Mouse (Mus musculus) limb, embryonic 14.5 days (tissue): ENCODE measurements around the gene Rbck1. TPM values are rescaled to one million over a fixed set of nuclear protein-coding genes. Genes with fewer than 3 reads are reported as not detected.
A peak's percentile ranks its signal among the peaks of the same experiment; 100 is the strongest.
"Not testable (repeated sequence)": the region's sequence is repeated elsewhere in the genome, so short reads cannot be mapped to it uniquely, and the experiment has no call there.

ENCODE experiments used
- ATAC-seq: fragments of 200-750 bp; cut with Nextera tagmentation; 2 replicates; pipeline ENCODE4 v1.8.0; 2017; ENCODE audit warnings: low read depth, moderate number of reproducible peaks, moderate TSS enrichment; ENCODE audit not compliant: low FRiP score
- DNase-seq: peaks from one replicate; pipeline ENCODE4 v3.0.0-alpha.2; 2015; ENCODE audit warnings: low spot score
- H3K27ac ChIP-seq: fragments of 300-500 bp; sonication (generic); replicated peaks from 2 replicates; pipeline ENCODE4 v1.5.1; 2014; ENCODE audit warnings: low read depth, mild to moderate bottlenecking, low read length, moderate library complexity, mixed read lengths
- H3K27me3 ChIP-seq: fragments of 300-500 bp; sonication (generic); 2 replicates; pipeline ENCODE4 v1.6.1; 2014; ENCODE audit warnings: low read length, mixed read lengths; ENCODE audit not compliant: control insufficient read depth, insufficient read depth
- H3K36me3 ChIP-seq: fragments of 300-500 bp; sonication (generic); 2 replicates; pipeline ENCODE4 v1.6.1; 2014; ENCODE audit warnings: mild to moderate bottlenecking, low read length, moderate library complexity, mixed read lengths; ENCODE audit not compliant: control insufficient read depth, insufficient read depth
- H3K4me1 ChIP-seq: fragments of 300-500 bp; sonication (generic); 2 replicates; pipeline ENCODE4 v1.6.1; 2014; ENCODE audit warnings: antibody characterized with exemption, low read length, mixed read lengths; ENCODE audit not compliant: control insufficient read depth, insufficient read depth
- H3K4me2 ChIP-seq: fragments of 300-500 bp; sonication (generic); replicated peaks from 2 replicates; pipeline ENCODE4 v1.6.1; 2014; ENCODE audit warnings: low read depth, mild to moderate bottlenecking, low read length, moderate library complexity; ENCODE audit not compliant: severe bottlenecking
- H3K4me3 ChIP-seq: fragments of 300-500 bp; sonication (generic); replicated peaks from 2 replicates; pipeline ENCODE4 v1.5.1; 2014; ENCODE audit warnings: low read length
- H3K9ac ChIP-seq: fragments of 300-500 bp; sonication (generic); 2 replicates; pipeline ENCODE4 v1.6.1; 2014; ENCODE audit warnings: mild to moderate bottlenecking, low read depth, low read length, moderate library complexity; ENCODE audit not compliant: severe bottlenecking
- H3K9me3 ChIP-seq: fragments of 300-500 bp; sonication (generic); 2 replicates; pipeline ENCODE4 v1.6.1; 2016; ENCODE audit warnings: low read length; ENCODE audit not compliant: control insufficient read depth
- POLR2A ChIP-seq: fragments of 200-500 bp; IDR thresholded peaks from 2 replicates; pipeline ENCODE4 v1.8.0; 2012; ENCODE audit warnings: inconsistent platforms, mild to moderate bottlenecking, moderate library complexity, borderline replicate concordance; ENCODE audit not compliant: insufficient read depth, insufficient read length; ENCODE audit errors: extremely low read depth
- WGBS: fragments of 180-500 bp; shearing (Covaris S2); extraction: QIAGEN DNeasy Blood & Tissue Kit; methylation state at CpG from one replicate; pipeline ENCODE4 v1.1.7; 2014; 5-methylcytosine and 5-hydroxymethylcytosine counted together
- polyA plus RNA-seq, 2 experiments: library from polyadenylated mRNA; depleted of rRNA in 1 of 2; stranded (reverse) in 1 of 2; unstranded in 1 of 2; fragments of >200 nt; fragmentation: Nextera tagmentation in 1 of 2; extraction: Ambion mirVana in 1 of 2; gene quantifications; 2 replicates each; pipeline versions ENCODE4 v1.2.1 to v1.2.3; 2012 to 2014

Rbck1 gene
- polyA plus RNA-seq, 2 experiments = 89.5 to 219 TPM

DNA sequence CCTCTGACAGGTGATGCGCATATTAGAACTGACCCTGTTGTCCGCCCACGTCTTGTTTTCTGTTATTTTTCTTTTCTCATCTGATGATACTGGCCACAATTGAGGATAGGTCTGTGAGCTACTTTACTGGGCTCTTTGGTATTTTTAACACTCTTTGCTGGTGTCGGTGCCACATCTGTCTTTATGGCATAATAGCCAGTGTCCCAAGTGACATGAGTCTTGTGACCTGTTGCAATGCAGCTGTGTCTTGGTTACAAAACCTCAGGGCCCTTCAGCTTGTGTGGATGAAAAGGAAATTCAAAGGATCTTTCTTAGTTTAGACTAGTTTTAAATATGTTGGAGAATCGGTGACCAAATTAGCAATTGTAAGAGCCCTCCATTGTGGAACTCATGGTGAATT, 37.9 kb downstream of the Rbck1 start:
- H3K4me3 ChIP-seq = peak overlapping the region; percentile 79
- H3K9ac ChIP-seq = peak overlapping the region; percentile 84
- no peaks in the 10 kb centered on the region for H3K27me3 ChIP-seq
- no peak for ATAC-seq
- H3K4me2 ChIP-seq = peak overlapping the region; percentile 83
- no peak overlapping the region for H3K27ac ChIP-seq
- no peak for DNase-seq
- no peak for TF ChIP-seq POLR2A
- H3K4me1 ChIP-seq = peaks cover 13% of the 10 kb centered on the region
- 31% methylated on average over 5 of the region's 5 CpGs for WGBS
- 0 out of 2 replicates have a peak, but pooled peaks cover 8% of the 10 kb centered on the region for H3K36me3 ChIP-seq
- H3K9me3 ChIP-seq = no peaks in the 10 kb centered on the region

DNA sequence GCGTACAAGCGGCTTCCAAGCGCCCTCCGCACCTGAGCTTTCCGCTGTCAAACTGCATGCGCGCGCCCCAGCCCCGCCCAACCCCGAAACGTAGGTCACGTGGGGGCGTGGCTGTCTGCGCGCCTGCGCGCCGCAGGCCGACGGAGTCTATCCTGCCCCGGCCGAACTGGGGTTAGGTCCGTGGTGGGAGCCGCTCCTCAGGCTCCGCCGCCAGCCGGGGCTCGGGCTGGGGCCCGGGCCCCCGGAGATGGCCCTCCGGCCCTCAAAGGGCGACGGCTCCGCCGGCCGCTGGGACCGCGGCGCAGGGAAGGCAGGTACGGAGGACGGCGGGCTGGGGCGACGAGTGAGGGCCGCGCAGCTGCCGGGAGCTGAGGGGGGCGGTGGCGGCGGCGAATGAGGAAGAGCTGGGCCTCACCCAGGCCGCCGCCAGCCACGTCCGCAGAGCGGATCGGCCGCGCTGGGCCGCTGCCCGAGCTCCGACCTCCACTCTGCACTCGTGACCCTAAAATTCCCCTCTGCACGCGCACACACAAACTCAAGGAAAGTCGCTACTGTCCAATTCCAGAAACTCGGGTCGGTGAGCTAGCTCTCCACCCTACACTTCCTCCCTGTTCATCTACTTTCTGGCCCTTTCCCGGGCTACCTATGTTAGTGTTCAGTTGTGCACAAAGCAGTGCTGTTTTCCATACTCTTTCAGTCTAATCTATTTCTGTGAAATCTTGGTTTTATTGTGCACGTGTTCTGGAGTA, 38.6 kb downstream of the Rbck1 start, which contains the start of gene Tbc1d20:
Gene Tbc1d20 (plus strand): TSS at position 102 of the 749 bp plus-strand sequence.
- Histone ChIP-seq H3K9ac (peak within 1 kb of the TSS; percentile 84), H3K4me2 (peak within 1 kb of the TSS; percentile 83), H3K4me1 (peaks cover 13% of the 10 kb centered on the region), H3K27ac (peak within 1 kb of the TSS; percentile 74), H3K27me3 (no peaks in the 10 kb centered on the region), H3K9me3 (no peaks in the 10 kb centered on the region), H3K4me3 (peak within 1 kb of the TSS; percentile 79), H3K36me3 (0 out of 2 replicates have a peak, but pooled peaks cover 8% of the 10 kb centered on the region)
- peak; percentile 86 for DNase-seq
- under 1% methylated on average over 37 of the region's 70 CpGs for WGBS
- peak; percentile 97 for ATAC-seq
- TF ChIP-seq POLR2A = peak; percentile 90; the same call in 1 of the 2 replicates

DNA sequence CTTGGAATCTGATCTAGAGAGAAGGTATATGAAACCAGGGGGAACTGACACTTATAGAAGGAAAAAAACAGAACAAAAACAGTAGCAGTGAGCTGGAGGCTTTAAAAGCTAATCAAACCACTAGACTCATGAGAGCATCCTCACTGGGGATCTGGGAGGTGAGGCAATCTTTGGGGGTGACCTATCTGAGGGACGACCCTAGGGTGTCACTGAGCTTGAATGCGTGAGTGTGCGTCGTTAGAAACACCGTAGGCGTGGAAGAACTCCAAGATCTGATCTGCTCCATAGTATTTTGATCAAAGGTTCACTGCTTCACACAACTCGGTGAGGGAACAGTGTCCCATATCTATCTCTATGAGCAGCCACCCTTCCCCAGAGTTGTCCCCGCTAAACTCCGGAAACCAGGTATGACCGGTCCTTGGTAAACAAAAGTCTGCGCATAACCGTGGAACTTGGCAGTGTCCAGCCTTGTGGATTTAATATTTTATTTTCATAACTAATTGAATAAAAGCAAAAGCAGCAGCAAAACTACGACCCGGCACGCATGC, 39.2 kb downstream of the Rbck1 start:
- Histone ChIP-seq H3K9ac (peak overlapping the region; percentile 84), H3K36me3 (0 out of 2 replicates have a peak, but pooled peaks cover 8% of the 10 kb centered on the region), H3K9me3 (no peaks in the 10 kb centered on the region), H3K4me3 (peak overlapping the region; percentile 79), H3K4me1 (peaks cover 13% of the 10 kb centered on the region), H3K27ac (no peak overlapping the region), H3K4me2 (peak overlapping the region; percentile 83), H3K27me3 (no peaks in the 10 kb centered on the region)
- DNase-seq (no peak), ATAC-seq (peak; percentile 37)
- 2% methylated on average over 15 of the region's 15 CpGs for WGBS
- no peak for TF ChIP-seq POLR2A

GRCm38 (mm10) chr2:152292475-152292874, 40.0 kb downstream of the Rbck1 start:
- H3K4me3 ChIP-seq = no peak overlapping the region
- no peak overlapping the region for H3K9ac ChIP-seq
- 0 out of 2 replicates have a peak, but pooled peaks cover 8% of the 10 kb centered on the region for H3K36me3 ChIP-seq
- H3K27ac ChIP-seq = no peak overlapping the region
- H3K27me3 ChIP-seq = no peaks in the 10 kb centered on the region
- H3K9me3 ChIP-seq = no peaks in the 10 kb centered on the region
- ATAC-seq = no peak
- H3K4me1 ChIP-seq = peaks cover 13% of the 10 kb centered on the region
- TF ChIP-seq POLR2A = no peak
- no peak for DNase-seq
- 77% methylated on average over 2 of the region's 2 CpGs for WGBS
- no peak overlapping the region for H3K4me2 ChIP-seq

DNA sequence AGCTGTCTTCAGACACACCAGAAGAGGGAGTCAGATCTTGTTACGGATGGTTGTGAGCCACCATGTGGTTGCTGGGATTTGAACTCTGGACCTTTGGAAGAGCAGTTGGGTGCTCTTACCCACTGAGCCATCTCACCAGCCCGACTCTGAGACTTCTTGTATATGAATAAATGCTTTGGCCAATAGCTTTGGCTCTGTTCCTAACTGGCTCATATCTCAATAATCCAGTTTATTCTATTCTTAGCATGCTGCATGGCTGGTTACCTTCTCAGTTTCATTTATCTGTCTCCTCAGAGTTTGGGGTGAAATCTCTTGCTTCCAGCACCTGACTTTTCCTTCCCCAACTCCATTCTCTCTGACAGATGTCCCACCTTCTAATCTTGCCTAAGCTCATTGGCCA, 42.8 kb downstream of the Rbck1 start:
- H3K4me2 ChIP-seq, H3K9ac ChIP-seq, H3K9me3 ChIP-seq, ATAC-seq, H3K27ac ChIP-seq, H3K27me3 ChIP-seq, DNase-seq, H3K4me3 ChIP-seq, H3K4me1 ChIP-seq: not testable (repeated sequence)
- peaks cover 11% of the 10 kb centered on the region; the same call in 1 of the 2 replicates for H3K36me3 ChIP-seq
- 85% methylated on average over 1 of the region's 2 CpGs for WGBS
